Comparison of ENCODE assay signal across 9 mouse cellular contexts in genomic region chr14:46725743-46726142, GRCm38 (mm10). TPM values are rescaled to one million over a fixed set of nuclear protein-coding genes. Genes with fewer than 3 reads are reported as not detected.
A peak's percentile ranks its signal among the peaks of the same experiment; 100 is the strongest.
DNase-seq lines count a peak whose midpoint lies in the region; ATAC-seq and TF ChIP-seq lines count a peak whose summit lies in the region.
"Had no signal": no experiment of that assay in that cellular context is flagged by ENCODE, and none has a peak within 500 bp of the region (broad histone marks: within the 10 kb centered on the region; RNA-seq: fewer than 3 reads in every experiment).

No protein-coding gene starts in this region.

- WGBS in heart, postnatal 0 days = 41% methylated on average over 3 of the region's 3 CpGs
- 52% methylated on average over 3 of the region's 3 CpGs for WGBS in hindbrain, embryonic 16.5 days

- no peak overlapping the region for H3K4me3 ChIP-seq in heart, postnatal 0 days (ENCODE audit: low read depth, low read length)
- H3K4me3 ChIP-seq in hindbrain, embryonic 16.5 days (ENCODE audit: low read length) = no peak overlapping the region
- H3K4me3 ChIP-seq: stomach, embryonic 15.5 days had no signal

- DNase-seq in heart, postnatal 0 days (ENCODE audit: low spot score) = no peak
- DNase-seq in heart, postnatal 25 days (ENCODE audit: low spot score) = no peak
- DNase-seq in A20 (ENCODE audit: low read depth, low spot score) = peak; percentile 55
- peak; percentile 24 for DNase-seq in adrenal gland, postnatal 25 days
- DNase-seq in lung, postnatal 36 days = peak; percentile 22
- DNase-seq in right cerebral cortex, postnatal 10 days (ENCODE audit: low spot score in 2 of 2) = no peak
- no peak for DNase-seq in left cerebral cortex, postnatal 36 days (ENCODE audit: low spot score in 2 of 2)

- H3K27ac ChIP-seq in heart, postnatal 0 days (ENCODE audit: low read depth) = no peak overlapping the region
- no peak overlapping the region for H3K27ac ChIP-seq in hindbrain, embryonic 16.5 days (ENCODE audit: low read depth, low read length)
- H3K27ac ChIP-seq: stomach, embryonic 15.5 days had no signal

- H3K4me2 ChIP-seq in heart, postnatal 0 days (ENCODE audit: low read depth, low read length) = no peak overlapping the region
- H3K4me2 ChIP-seq in hindbrain, embryonic 16.5 days (ENCODE audit: low read length) = no peak overlapping the region
- H3K4me2 ChIP-seq: stomach, embryonic 15.5 days had no signal

- no peak for TF ChIP-seq EP300 in heart, postnatal 0 days (IDR thresholded peaks at IDR 0.05; ENCODE audit: low read depth)

- no peak overlapping the region for H3K9ac ChIP-seq in heart, postnatal 0 days (replicated peaks; ENCODE audit: low read depth, low read length)
- H3K9ac ChIP-seq in hindbrain, embryonic 16.5 days (ENCODE audit: low read depth, low read length) = no peak overlapping the region
- H3K9ac ChIP-seq: stomach, embryonic 15.5 days had no signal

- H3K4me1 ChIP-seq in heart, postnatal 0 days (ENCODE audit: control insufficient read depth, insufficient read depth) = no peaks in the 10 kb centered on the region
- H3K4me1 ChIP-seq in hindbrain, embryonic 16.5 days (ENCODE audit: control insufficient read depth, insufficient read depth, low read depth, low read length) = no peaks in the 10 kb centered on the region
- H3K4me1 ChIP-seq: stomach, embryonic 15.5 days had no signal

- H3K36me3 ChIP-seq in heart, postnatal 0 days (replicated peaks; ENCODE audit: control insufficient read depth, insufficient read depth, low read length) = no peaks in the 10 kb centered on the region
- H3K36me3 ChIP-seq in hindbrain, embryonic 16.5 days (ENCODE audit: control insufficient read depth, insufficient read depth, low read length) = no peaks in the 10 kb centered on the region
- H3K36me3 ChIP-seq: stomach, embryonic 15.5 days had no signal

- H3K27me3 ChIP-seq in heart, postnatal 0 days (ENCODE audit: control insufficient read depth, insufficient read depth, low read length) = no peaks in the 10 kb centered on the region
- H3K27me3 ChIP-seq in hindbrain, embryonic 16.5 days (replicated peaks; ENCODE audit: control insufficient read depth, insufficient read depth, low read length) = no peaks in the 10 kb centered on the region
- H3K27me3 ChIP-seq: stomach, embryonic 15.5 days had no signal

- no peak for ATAC-seq in heart, postnatal 0 days (ENCODE audit: insufficient read depth, low read depth)
- ATAC-seq in hindbrain, embryonic 16.5 days = no peak

- no peaks in the 10 kb centered on the region for H3K9me3 ChIP-seq in heart, postnatal 0 days (replicated peaks; ENCODE audit: control insufficient read depth, low read length)
- H3K9me3 ChIP-seq in hindbrain, embryonic 16.5 days (ENCODE audit: control insufficient read depth, low read length) = no peaks in the 10 kb centered on the region
- H3K9me3 ChIP-seq: stomach, embryonic 15.5 days had no signal

- TF ChIP-seq CTCF in heart, postnatal 0 days (IDR thresholded peaks at IDR 0.05; ENCODE audit: low read depth) = peak; percentile 23; the same call in 1 of the 2 replicates

- intact Hi-C loops in heart, postnatal 25 days (cut with DNase I) = loop anchor here (2.0 to 10.0 kb wide), 3 partner anchors 341 to 957 kb away; no protein-coding TSS in a partner anchor
- intact Hi-C loops in left cerebral cortex, postnatal 36 days (cut with DNase I) = loop anchor here (10.0 kb wide), 1 partner anchor 851 kb away; no protein-coding TSS in a partner anchor

RNA-seq across cellular contexts. Expression of gene Cdkn3, which starts 34.6 kb away (rescaled TPM):
- total RNA-seq in heart, postnatal 0 days (2014; rRNA removed; ENCODE audit: low replicate concordance) = 6.5 and 12.2 TPM in 2 replicates
- polyA plus RNA-seq in heart, postnatal 0 days (2015; fragmentation: Nextera tagmentation; extraction: Ambion mirVana) = 30.6 and 35.5 TPM in 2 replicates
- 1 to 10 TPM in 1 of 2 experiments, under 1 TPM in 1; 0.83 to 1.2 TPM for total RNA-seq in heart, postnatal 25 days (2021)
- 4.1 and 5.6 TPM in 2 replicates for total RNA-seq in adrenal gland, postnatal 25 days (2021)
- total RNA-seq in left cerebral cortex, postnatal 36 days (2021) = 1 to 10 TPM in 1 of 2 experiments, under 1 TPM in 1; 0.89 to 2.7 TPM
- 7.8 and 9.5 TPM in 2 replicates for polyA plus RNA-seq in hindbrain, embryonic 16.5 days (2015; fragmentation: Nextera tagmentation; extraction: Ambion mirVana)

Comparison
In these comparisons a context has a peak if more than half of its experiments do, and no peak if none do; other contexts are left out.
1. DNase-seq: peak in A20 (single experiment), adrenal gland, postnatal 25 days (single experiment) and lung, postnatal 36 days (single experiment); none in heart, postnatal 0 days (single experiment), heart, postnatal 25 days (single experiment), right cerebral cortex, postnatal 10 days (0 of 2) and left cerebral cortex, postnatal 36 days (0 of 2).